Mouse (Mus musculus) spleen, adult 2 months (tissue): ENCODE measurements around the gene Tmem131l. TPM values are rescaled to one million over a fixed set of nuclear protein-coding genes. Genes with fewer than 3 reads are reported as not detected.
A peak's percentile ranks its signal among the peaks of the same experiment; 100 is the strongest.

Experiments
- DNase-seq, 2 experiments: peaks; one replicate each; pipeline versions ENCODE4 v3.0.0 to v3.0.0-alpha.2; 2012 to 2021; ENCODE audit warnings: low spot score in 2 of 2, low read depth in 1 of 2
- H3K27ac ChIP-seq: fragments of 200-500 bp; 2 replicates; pipeline ENCODE4 v1.5.1; 2012; ENCODE audit warnings: low read length, inconsistent platforms; ENCODE audit not compliant: insufficient read depth
- H3K27me3 ChIP-seq: fragments of 200-500 bp; 2 replicates; pipeline ENCODE4 v1.6.1; 2012; ENCODE audit warnings: mild to moderate bottlenecking, moderate library complexity, low read length, inconsistent platforms; ENCODE audit not compliant: control insufficient read depth, insufficient read depth
- H3K36me3 ChIP-seq: fragments of 200-500 bp; 2 replicates; pipeline ENCODE4 v1.6.1; 2012; ENCODE audit warnings: mild to moderate bottlenecking, low read length, inconsistent platforms; ENCODE audit not compliant: control insufficient read depth, insufficient read depth
- H3K4me1 ChIP-seq: fragments of 200-500 bp; 2 replicates; pipeline ENCODE4 v1.6.1; 2011; ENCODE audit warnings: inconsistent platforms; ENCODE audit not compliant: control insufficient read depth, insufficient read depth, insufficient read length
- H3K4me3 ChIP-seq: fragments of 200-500 bp; 2 replicates; pipeline ENCODE4 v1.5.1; 2011; ENCODE audit warnings: mild to moderate bottlenecking, inconsistent platforms; ENCODE audit not compliant: insufficient read depth, insufficient read length; ENCODE audit errors: extremely low read depth
- CTCF ChIP-seq: fragments of 200-500 bp; IDR thresholded peaks from 2 replicates; pipeline ENCODE4 v1.5.1; 2011; ENCODE audit warnings: mild to moderate bottlenecking, inconsistent platforms; ENCODE audit not compliant: insufficient read depth, insufficient read length, insufficient replicate concordance; ENCODE audit errors: extremely low read depth
- POLR2A ChIP-seq: fragments of 200-500 bp; IDR thresholded peaks from 2 replicates; pipeline ENCODE4 v1.6.1; 2011; ENCODE audit warnings: low read depth, low read length, inconsistent platforms
- WGBS: fragments of 180-500 bp; shearing (Covaris S2); methylation state at CpG from one replicate; pipeline ENCODE4 v1.1.7; 2018; 5-methylcytosine and 5-hydroxymethylcytosine counted together
- polyA plus RNA-seq: library from polyadenylated mRNA; depleted of rRNA; stranded (reverse); fragments of >200 nt; gene quantifications from 2 replicates; pipeline ENCODE4 v1.2.3, GENCODE M21; 2012

Tmem131l gene
- polyA plus RNA-seq, 1 experiment = 116 TPM

DNA sequence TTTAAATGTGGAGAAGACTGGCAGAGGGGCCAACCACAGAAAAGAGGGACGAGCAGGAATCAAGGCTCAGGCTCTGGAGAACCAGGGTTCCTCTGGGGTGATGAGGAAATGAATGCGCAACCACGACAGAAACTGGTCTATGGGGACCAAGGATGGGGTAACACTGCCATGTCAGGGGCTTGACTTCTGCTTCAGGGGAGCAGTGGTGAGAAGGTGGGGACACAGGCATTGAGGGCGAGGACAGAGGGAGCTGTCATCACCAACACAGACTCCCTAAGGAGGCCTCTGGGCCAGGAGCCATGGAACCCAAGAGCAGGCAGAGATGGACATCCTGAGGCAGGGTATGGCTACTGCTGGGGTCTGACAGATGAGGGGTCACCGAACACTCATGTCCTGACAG, 137.0 kb downstream of the Tmem131l start:
- TF ChIP-seq CTCF (no peak), POLR2A (no peak)
- no peaks in the 10 kb centered on the region for H3K27me3 ChIP-seq
- 90% methylated on average over 5 of the region's 5 CpGs for WGBS

DNA sequence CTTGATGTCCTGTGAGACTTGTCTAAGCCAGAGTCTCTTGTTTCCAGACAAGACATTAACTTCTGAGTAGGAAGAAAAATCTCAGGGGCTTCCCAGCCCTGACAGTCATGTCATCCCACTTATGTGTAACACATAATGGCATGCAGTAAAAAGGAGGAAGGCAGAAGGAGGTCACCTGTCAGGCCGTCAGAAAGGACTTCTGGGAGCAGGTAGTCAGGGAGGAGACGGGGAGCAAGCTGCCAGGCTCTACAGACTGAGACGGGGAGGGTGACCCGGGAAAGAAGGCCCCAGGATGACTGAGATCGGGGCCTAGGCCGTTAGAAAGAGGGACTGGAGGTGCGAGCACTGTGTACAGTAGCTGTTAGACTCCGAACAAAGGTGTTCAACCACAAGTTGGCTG, 137.5 kb downstream of the Tmem131l start:
- H3K4me3 ChIP-seq = no peak overlapping the region
- no peak overlapping the region for H3K27ac ChIP-seq
- peaks cover 78% of the 10 kb centered on the region for H3K36me3 ChIP-seq
- no peaks in the 10 kb centered on the region for H3K27me3 ChIP-seq
- TF ChIP-seq POLR2A = no peak
- TF ChIP-seq CTCF = no peak
- WGBS = 92% methylated on average over 8 of the region's 8 CpGs
- no peak for DNase-seq
- H3K4me1 ChIP-seq = no peaks in the 10 kb centered on the region

More for the DNA sequence above, 137.0 kb downstream of the Tmem131l start:
- Histone ChIP-seq H3K27ac (no peak overlapping the region), H3K4me1 (no peaks in the 10 kb centered on the region), H3K4me3 (no peak overlapping the region), H3K36me3 (peaks cover 75% of the 10 kb centered on the region)
- DNase-seq = no peak

DNA sequence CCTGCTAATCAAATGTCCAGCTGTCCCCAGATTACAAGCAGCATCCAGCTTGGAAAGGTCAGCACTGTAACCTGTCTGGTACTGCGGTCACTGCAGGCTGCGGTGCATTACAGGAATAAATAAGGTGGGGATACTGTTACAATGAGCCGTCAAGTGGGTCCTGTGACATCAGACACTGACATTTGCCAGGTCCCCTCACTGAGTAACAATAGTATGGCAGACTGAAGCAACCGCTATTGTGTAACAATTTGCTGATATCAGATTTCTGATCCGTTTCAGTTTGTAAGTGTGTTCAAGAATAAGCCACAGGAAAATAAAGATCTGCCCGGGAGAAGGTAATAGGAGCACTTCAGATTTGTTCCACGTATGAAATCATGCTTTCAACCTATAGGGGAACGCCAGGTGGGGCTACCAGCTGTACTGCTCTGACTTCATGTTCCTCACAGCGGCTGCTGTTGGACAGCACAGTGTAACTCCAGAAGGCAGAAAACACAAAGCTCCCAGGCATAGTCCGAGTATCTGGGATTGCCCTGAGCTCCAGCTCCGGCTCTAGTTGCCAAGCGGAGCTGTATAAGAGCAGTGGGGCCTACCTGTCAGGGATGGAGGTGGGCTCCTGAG, 139.1 kb downstream of the Tmem131l start:
- H3K36me3 ChIP-seq = peaks cover 70% of the 10 kb centered on the region
- no peak for DNase-seq

DNA sequence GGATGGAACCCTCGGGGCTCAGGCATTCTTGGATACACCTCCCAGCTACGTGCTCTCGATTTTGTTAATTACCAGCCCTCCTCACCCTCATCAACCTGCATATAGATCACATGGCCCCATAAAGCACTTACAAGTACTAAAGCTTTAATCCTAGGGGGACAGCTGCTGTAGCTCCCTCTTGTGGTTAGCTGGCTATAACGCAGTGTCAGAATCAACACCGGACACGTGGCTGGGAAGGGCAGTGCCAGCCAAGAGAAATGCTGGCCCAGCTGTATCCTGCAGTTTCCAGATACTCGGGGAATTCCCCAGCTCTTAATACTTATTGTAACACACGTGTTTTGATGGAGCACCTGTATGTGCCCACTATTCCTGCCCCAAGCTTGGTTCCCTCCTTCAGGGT, 140.4 kb downstream of the Tmem131l start:
- TF ChIP-seq CTCF (peak; percentile 32; the same call in 1 of the 2 replicates), POLR2A (no peak)
- Histone ChIP-seq H3K36me3 (peaks cover 60% of the 10 kb centered on the region), H3K27me3 (no peaks in the 10 kb centered on the region), H3K27ac (no peak overlapping the region), H3K4me3 (no peak overlapping the region), H3K4me1 (no peaks in the 10 kb centered on the region)
- 50% methylated on average over 8 of the region's 8 CpGs for WGBS
- DNase-seq = peak in 1 of 2 experiments; percentile 28

More for the DNA sequence above, 139.1 kb downstream of the Tmem131l start:
- Histone ChIP-seq H3K4me3 (no peak overlapping the region), H3K27ac (no peak overlapping the region), H3K4me1 (no peaks in the 10 kb centered on the region), H3K27me3 (no peaks in the 10 kb centered on the region)
- TF ChIP-seq CTCF = no peak
- no peak for TF ChIP-seq POLR2A
- WGBS = 94% methylated on average over 12 of the region's 12 CpGs

DNA sequence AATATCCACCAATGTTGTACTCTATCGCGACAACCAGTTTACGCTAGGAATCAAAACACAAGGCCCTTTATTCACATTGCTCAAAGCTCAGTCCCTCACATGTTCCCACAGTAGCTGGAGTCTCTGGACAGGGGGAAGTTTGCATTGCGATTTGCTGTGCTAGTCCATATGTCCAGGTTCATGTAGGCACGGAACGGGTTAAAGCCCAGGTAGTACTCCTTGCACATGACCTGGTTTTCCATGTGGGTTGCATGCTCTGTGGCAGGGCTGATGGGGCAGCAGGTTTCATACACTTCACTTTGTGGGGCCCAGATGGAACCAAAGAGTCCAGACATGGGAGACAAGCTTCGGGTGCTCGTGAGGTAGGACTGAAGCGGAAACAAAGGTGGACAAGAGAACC, 141.7 kb downstream of the Tmem131l start:
- H3K27ac ChIP-seq = no peak overlapping the region
- H3K27me3 ChIP-seq = no peaks in the 10 kb centered on the region
- no peak overlapping the region for H3K4me3 ChIP-seq
- no peak for TF ChIP-seq POLR2A
- TF ChIP-seq CTCF = no peak
- whole genome bisulfite sequencing = 97% methylated on average over 9 of the region's 9 CpGs
- H3K4me1 ChIP-seq = no peaks in the 10 kb centered on the region
- peaks cover 48% of the 10 kb centered on the region for H3K36me3 ChIP-seq
- DNase-seq = no peak

DNA sequence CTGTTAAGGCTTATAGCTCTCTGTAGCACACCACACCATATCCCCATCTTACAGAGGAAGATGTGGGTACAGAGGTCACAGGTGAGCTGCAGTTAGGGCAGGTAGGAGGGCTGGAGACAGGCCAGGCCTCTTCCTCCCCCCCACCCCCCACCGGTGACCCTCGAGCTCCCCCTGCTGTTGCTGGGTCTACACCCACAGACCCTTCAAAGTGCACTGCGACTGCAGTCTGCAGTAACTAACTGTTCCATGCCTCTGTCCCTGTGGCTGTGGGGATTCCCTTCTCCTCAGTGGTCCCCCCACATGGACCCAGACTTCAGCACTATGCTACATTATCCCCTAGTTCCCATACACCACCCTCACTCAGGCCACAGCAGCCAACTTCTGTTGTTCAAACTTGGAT, 144.2 kb downstream of the Tmem131l start:
- Histone ChIP-seq H3K36me3 (peaks cover 28% of the 10 kb centered on the region), H3K27ac (no peak overlapping the region), H3K4me1 (no peaks in the 10 kb centered on the region), H3K27me3 (no peaks in the 10 kb centered on the region), H3K4me3 (no peak overlapping the region)
- no peak for TF ChIP-seq POLR2A
- peak; percentile 45 for TF ChIP-seq CTCF
- WGBS = 34% methylated on average over 3 of the region's 3 CpGs
- DNase-seq = no peak

DNA sequence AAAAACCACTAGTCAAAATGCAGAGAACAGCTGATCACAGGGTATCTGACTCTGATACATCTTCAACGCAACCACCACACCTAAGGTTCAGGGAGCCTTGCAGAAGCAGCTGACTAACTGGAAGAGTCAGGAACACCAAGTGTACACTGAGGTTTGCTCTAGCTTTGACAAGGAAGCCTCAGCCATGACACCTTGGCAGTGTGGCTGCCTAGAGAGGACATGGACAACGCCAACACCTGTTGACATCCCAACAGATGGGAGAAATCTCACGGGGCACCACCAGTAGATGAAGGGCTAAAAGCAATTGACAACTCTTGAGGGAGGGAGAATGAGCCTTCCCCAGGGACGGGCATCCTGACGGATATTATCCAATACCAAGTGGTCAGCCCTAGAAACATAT, 144.9 kb downstream of the Tmem131l start:
- DNase-seq = no peak
- TF ChIP-seq CTCF = no peak
- H3K27ac ChIP-seq = no peak overlapping the region
- no peak overlapping the region for H3K4me3 ChIP-seq
- H3K27me3 ChIP-seq = no peaks in the 10 kb centered on the region
- 94% methylated on average over 5 of the region's 5 CpGs for WGBS
- no peaks in the 10 kb centered on the region for H3K4me1 ChIP-seq
- peaks cover 21% of the 10 kb centered on the region for H3K36me3 ChIP-seq
